Comparison of ENCODE assay signal across 8 mouse cellular contexts in genomic region chr11:84066071-84066481, GRCm38 (mm10). TPM values are rescaled to one million over a fixed set of nuclear protein-coding genes. Genes with fewer than 3 reads are reported as not detected.
DNase-seq lines count a peak whose midpoint lies in the region; ATAC-seq and TF ChIP-seq lines count a peak whose summit lies in the region.

No protein-coding gene starts in this region.

- no peaks in the 10 kb centered on the region for H3K36me3 ChIP-seq in lung, embryonic 14.5 days (ENCODE audit: insufficient read depth)
- no peaks in the 10 kb centered on the region for H3K36me3 ChIP-seq in heart, embryonic 15.5 days

- peaks cover 27% of the 10 kb centered on the region for H3K27me3 ChIP-seq in lung, embryonic 14.5 days (ENCODE audit: insufficient read depth, low read length)
- H3K27me3 ChIP-seq in heart, embryonic 15.5 days, result peaks cover 46% of the 10 kb centered on the region

- H3K4me2 ChIP-seq in lung, embryonic 14.5 days, result peak overlapping the region; percentile 88; the same call in 1 of the 2 replicates
- peak overlapping the region; percentile 96; the same call in 1 of the 2 replicates for H3K4me2 ChIP-seq in heart, embryonic 15.5 days

- 0 out of 2 replicates have a peak, but pooled peaks cover 7% of the 10 kb centered on the region for H3K4me1 ChIP-seq in lung, embryonic 14.5 days (ENCODE audit: insufficient read depth)
- peaks cover 35% of the 10 kb centered on the region for H3K4me1 ChIP-seq in heart, embryonic 15.5 days (replicated peaks)

- H3K9ac ChIP-seq in lung, embryonic 14.5 days, result no peak overlapping the region
- H3K9ac ChIP-seq in heart, embryonic 15.5 days, result no peak overlapping the region

- DNase-seq in lung, embryonic 14.5 days, result peak; percentile 56
- no peak for DNase-seq in lung, postnatal 14 days
- peak; percentile 46 to 68 for DNase-seq in cerebellum, adult 18-20 months
- DNase-seq in kidney, postnatal 14 days, result peak; percentile 24
- DNase-seq in retina, embryonic 14.5 days (ENCODE audit: low spot score), result peak; percentile 57
- DNase-seq in spleen, postnatal 36 days (ENCODE audit: low spot score in 2 of 2), result no peak
- no peak for DNase-seq in c-Kit-positive CD71-positive TER-119-positive erythroid progenitor cells, embryonic 14.5 days (ENCODE audit: low spot score)

- H3K4me3 ChIP-seq in lung, embryonic 14.5 days (ENCODE audit: low read depth, low read length), result no peak overlapping the region
- peak overlapping the region; percentile 22 for H3K4me3 ChIP-seq in heart, embryonic 15.5 days

- H3K9me3 ChIP-seq in lung, embryonic 14.5 days (ENCODE audit: low read depth, low read length), result no peaks in the 10 kb centered on the region
- no peaks in the 10 kb centered on the region for H3K9me3 ChIP-seq in heart, embryonic 15.5 days (replicated peaks)

- ATAC-seq in lung, embryonic 14.5 days (ENCODE audit: insufficient read depth), result no peak
- ATAC-seq in heart, embryonic 15.5 days (replicated peaks; ENCODE audit: insufficient number of reproducible peaks, insufficient read depth, low FRiP score, low read depth), result no peak

- no peak overlapping the region for H3K27ac ChIP-seq in lung, embryonic 14.5 days (ENCODE audit: low read depth)
- no peak overlapping the region for H3K27ac ChIP-seq in heart, embryonic 15.5 days

- 5% methylated on average over 11 of the region's 11 CpGs for WGBS in lung, embryonic 14.5 days
- 8% methylated on average over 11 of the region's 11 CpGs for WGBS in heart, embryonic 15.5 days

- peak; percentile 52 for TF ChIP-seq CTCF in lung, embryonic 14.5 days (IDR thresholded peaks at IDR 0.05; ENCODE audit: low read depth)

RNA-seq across cellular contexts. Expression of gene Dusp14, which starts 3.0 kb away (rescaled TPM):
- polyA plus RNA-seq in lung, embryonic 14.5 days (2014; fragmentation: Nextera tagmentation; extraction: Ambion mirVana), result 15.7 and 17.7 TPM in 2 replicates
- polyA plus RNA-seq in heart, embryonic 15.5 days (2015; fragmentation: Nextera tagmentation; extraction: Ambion mirVana), result 4.3 and 8.9 TPM in 2 replicates

Comparison
In these comparisons a context has a peak if more than half of its experiments do, and no peak if none do; other contexts are left out.
1. DNase-seq: peak in lung, embryonic 14.5 days (single experiment), cerebellum, adult 18-20 months (2 of 2), kidney, postnatal 14 days (single experiment) and retina, embryonic 14.5 days (single experiment); none in lung, postnatal 14 days (single experiment), spleen, postnatal 36 days (0 of 2) and c-Kit-positive CD71-positive TER-119-positive erythroid progenitor cells, embryonic 14.5 days (single experiment).